Mouse (Mus musculus) myocyte (in vitro differentiated cells): ENCODE results near the gene Ulk4.

Experiments used
- MYOG ChIP-seq, 3 experiments: IDR thresholded peaks; one replicate each; pipeline ENCODE4 v1.6.1; 2011; ENCODE audit warnings: control low read depth in 2 of 3, low read depth in 2 of 3, mild to moderate bottlenecking in 2 of 3; ENCODE audit not compliant: insufficient read length in 2 of 3, control insufficient read depth in 1 of 3, insufficient read depth in 1 of 3
- POLR2A ChIP-seq: IDR thresholded peaks from one replicate; pipeline ENCODE4 v1.6.1; 2011; ENCODE audit warnings: low read depth, mild to moderate bottlenecking, control low read depth, moderate library complexity; ENCODE audit not compliant: insufficient read length
- POLR2AphosphoS2 ChIP-seq: IDR thresholded peaks from one replicate; pipeline ENCODE4 v1.6.1; 2011; ENCODE audit warnings: low read depth, control low read depth; ENCODE audit not compliant: insufficient read length

- no peak for TF ChIP-seq MYOG (IDR thresholded peaks at IDR 0.05; ENCODE audit: control insufficient read depth in 1 of 3, insufficient read depth in 1 of 3, insufficient read length in 2 of 3, low read depth in 2 of 3)
- TF ChIP-seq POLR2AphosphoS2: no peak
- TF ChIP-seq POLR2A: no peak
Measured at GRCm38 (mm10) chr9:120973026-120973515, 303.9 kb downstream of the Ulk4 start.
